In genomic region chr14:19584804-19585667, GRCm38 (mm10) we compare ENCODE assay signal across 9 mouse cellular contexts. TPM values are rescaled to one million over a fixed set of nuclear protein-coding genes. Genes with fewer than 3 reads are reported as not detected.
DNase-seq lines count a peak whose midpoint lies in the region; ATAC-seq lines count a peak whose summit lies in the region.
"Not testable (repeated sequence)": the region's sequence is repeated elsewhere in the genome, so short reads cannot be mapped to it uniquely, and the experiment has no call there.
"Had no signal": no experiment of that assay in that cellular context is flagged by ENCODE, and none has a peak within 500 bp of the region (broad histone marks: within the 10 kb centered on the region; RNA-seq: fewer than 3 reads in every experiment).

Gene Gm2237 (minus strand): TSS chr14:19585135.

- 1% methylated on average over 16 of the region's 62 CpGs for WGBS in forebrain, embryonic 13.5 days
- 0% methylated on average over 6 of the region's 62 CpGs for WGBS in heart, embryonic 16.5 days
- WGBS in limb, embryonic 15.5 days, result 1% methylated on average over 32 of the region's 62 CpGs
- WGBS in midbrain, embryonic 13.5 days, result 0% methylated on average over 22 of the region's 62 CpGs

- H3K4me3 ChIP-seq in forebrain, embryonic 13.5 days, result peak within 1 kb of the TSS; percentile 48
- H3K4me3 ChIP-seq in heart, embryonic 16.5 days (ENCODE audit: low read length), result peak within 1 kb of the TSS; percentile 52
- H3K4me3 ChIP-seq in limb, embryonic 15.5 days, result peak within 1 kb of the TSS; percentile 45
- H3K4me3 ChIP-seq in midbrain, embryonic 13.5 days (replicated peaks), result peak within 1 kb of the TSS; percentile 48

- peak within 1 kb of the TSS; percentile 68 for H3K9ac ChIP-seq in forebrain, embryonic 13.5 days
- peak within 1 kb of the TSS; percentile 62 for H3K9ac ChIP-seq in heart, embryonic 16.5 days (ENCODE audit: low read length)
- not testable (repeated sequence) for H3K9ac ChIP-seq in limb, embryonic 15.5 days
- H3K9ac ChIP-seq in midbrain, embryonic 13.5 days (replicated peaks), result peak within 1 kb of the TSS; percentile 64

- not testable (repeated sequence) for H3K27ac ChIP-seq in forebrain, embryonic 13.5 days; limb, embryonic 15.5 days
- peak within 1 kb of the TSS; percentile 68; the same call in 1 of the 2 replicates for H3K27ac ChIP-seq in heart, embryonic 16.5 days (ENCODE audit: low read length)
- H3K27ac ChIP-seq in midbrain, embryonic 13.5 days, result peak within 1 kb of the TSS; percentile 58; the same call in 1 of the 2 replicates

- H3K27me3 ChIP-seq in forebrain, embryonic 13.5 days; heart, embryonic 16.5 days (ENCODE audit: control insufficient read depth, insufficient read depth, low read length); limb, embryonic 15.5 days; midbrain, embryonic 13.5 days: not testable (repeated sequence)

- not testable (repeated sequence) for H3K9me3 ChIP-seq in forebrain, embryonic 13.5 days (replicated peaks); heart, embryonic 16.5 days (replicated peaks; ENCODE audit: control insufficient read depth, low read length); limb, embryonic 15.5 days; midbrain, embryonic 13.5 days

- peak; percentile 2 for DNase-seq in 3T3-L1 (ENCODE audit: low read depth, low spot score)
- peak; percentile 14 for DNase-seq in brain, adult 2 months (ENCODE audit: low read depth, low spot score)
- peak; percentile 26 for DNase-seq in kidney, adult 9 months
- DNase-seq in spleen, postnatal 36 days (ENCODE audit: low spot score in 2 of 2), result peak; percentile 17 to 19

- peak within 1 kb of the TSS; percentile 59 for H3K4me2 ChIP-seq in forebrain, embryonic 13.5 days
- H3K4me2 ChIP-seq in heart, embryonic 16.5 days (ENCODE audit: low read depth, low read length), result peak within 1 kb of the TSS; percentile 53
- H3K4me2 ChIP-seq in limb, embryonic 15.5 days, result peak within 1 kb of the TSS; percentile 52
- peak within 1 kb of the TSS; percentile 55 for H3K4me2 ChIP-seq in midbrain, embryonic 13.5 days (replicated peaks)

- H3K4me1 ChIP-seq in forebrain, embryonic 13.5 days; heart, embryonic 16.5 days (ENCODE audit: control insufficient read depth, insufficient read depth, low read length); limb, embryonic 15.5 days; midbrain, embryonic 13.5 days (replicated peaks): not testable (repeated sequence)

- not testable (repeated sequence) for ATAC-seq in forebrain, embryonic 13.5 days; heart, embryonic 16.5 days (replicated peaks; ENCODE audit: extremely low read depth, insufficient read depth, low FRiP score); limb, embryonic 15.5 days (ENCODE audit: insufficient number of reproducible peaks, low FRiP score, low TSS enrichment, low read depth); midbrain, embryonic 13.5 days

- H3K36me3 ChIP-seq in forebrain, embryonic 13.5 days (ENCODE audit: poor library complexity, severe bottlenecking); heart, embryonic 16.5 days (ENCODE audit: control insufficient read depth, insufficient read depth); limb, embryonic 15.5 days; midbrain, embryonic 13.5 days: not testable (repeated sequence)

RNA-seq across cellular contexts. Expression of gene Gm2237, which starts in this region (rescaled TPM):
- 3.8 and 4.0 TPM in 2 replicates for polyA plus RNA-seq in forebrain, embryonic 13.5 days (2015; fragmentation: Nextera tagmentation; extraction: Ambion mirVana)
- 2.4 and 3.0 TPM in 2 replicates for polyA plus RNA-seq in heart, embryonic 16.5 days (2015; fragmentation: Nextera tagmentation; extraction: Ambion mirVana)
- polyA plus RNA-seq in limb, embryonic 15.5 days (2015; fragmentation: Nextera tagmentation; extraction: Ambion mirVana), result 1.3 and 1.9 TPM in 2 replicates
- 4.7 and 6.1 TPM in 2 replicates for polyA plus RNA-seq in midbrain, embryonic 13.5 days (2015; fragmentation: Nextera tagmentation; extraction: Ambion mirVana)
- polyA plus RNA-seq: macrophage had no signal
